Mouse (Mus musculus): ENCODE measurements at regions not wholly inside any gene's neighbourhood (a gene's known extent, or its start where the extent isn't known, plus 50 kb on each side); places are given as distances from the start of the nearest gene placed in this dataset.

DNA sequence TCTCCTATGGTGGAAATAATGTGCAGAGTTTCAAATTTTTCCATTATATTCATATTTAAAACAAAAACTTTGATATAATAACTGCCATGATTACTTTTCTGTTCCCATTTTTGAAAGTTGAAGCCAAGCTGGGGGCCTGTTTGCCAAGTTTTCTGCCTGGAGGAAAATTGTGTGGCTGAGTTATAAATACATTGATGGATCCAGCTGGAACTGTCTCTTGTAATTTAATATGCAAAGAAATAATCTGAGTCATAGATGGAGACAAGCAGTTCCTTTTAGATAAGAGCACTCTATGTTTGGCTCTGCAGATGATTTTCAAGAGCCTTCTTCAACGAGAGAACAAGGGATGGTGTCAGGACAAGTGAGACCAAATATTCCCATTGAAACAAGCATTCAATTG is 994.7 kb downstream of the Cdh11 start:
- no peak for TF ChIP-seq POLR2A (IDR thresholded peaks at IDR 0.05; ENCODE audit: control insufficient read depth, low read depth, low read length)
- no peak for TF ChIP-seq CTCF (IDR thresholded peaks at IDR 0.05; ENCODE audit: control insufficient read depth, insufficient read depth, insufficient replicate concordance, low read depth, low read length)

Data from testis, adult 2 months (tissue).